Mouse (Mus musculus) cerebellum, postnatal 36 days (tissue): ENCODE measurements around the gene C2cd4c.

Experiments
- DNase-seq, 2 experiments: peaks; one replicate each; pipeline ENCODE4 v3.0.0; 2021 to 2022; ENCODE audit warnings: mixed read lengths in 2 of 2

C2cd4c gene

DNA sequence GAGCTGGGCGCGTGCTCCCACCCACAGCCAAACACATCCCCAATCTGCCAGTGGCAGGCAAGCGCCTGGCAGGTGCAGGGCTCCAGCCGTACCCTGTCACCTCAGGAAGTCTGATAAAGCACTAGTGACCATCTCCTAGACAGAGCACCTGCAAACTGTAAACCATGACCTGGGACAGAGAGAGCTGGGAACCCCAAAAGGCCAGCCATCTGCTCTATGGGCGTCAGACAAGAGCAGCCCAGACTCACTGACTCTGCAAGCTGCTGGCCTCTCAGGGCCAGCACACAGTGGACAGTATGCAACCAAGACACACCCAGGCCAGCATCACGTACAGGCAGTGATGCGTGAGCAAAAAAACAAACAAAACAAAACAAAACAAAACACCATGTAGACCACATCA lies 34.9 kb downstream of the C2cd4c start:
- DNase-seq: no peak

DNA sequence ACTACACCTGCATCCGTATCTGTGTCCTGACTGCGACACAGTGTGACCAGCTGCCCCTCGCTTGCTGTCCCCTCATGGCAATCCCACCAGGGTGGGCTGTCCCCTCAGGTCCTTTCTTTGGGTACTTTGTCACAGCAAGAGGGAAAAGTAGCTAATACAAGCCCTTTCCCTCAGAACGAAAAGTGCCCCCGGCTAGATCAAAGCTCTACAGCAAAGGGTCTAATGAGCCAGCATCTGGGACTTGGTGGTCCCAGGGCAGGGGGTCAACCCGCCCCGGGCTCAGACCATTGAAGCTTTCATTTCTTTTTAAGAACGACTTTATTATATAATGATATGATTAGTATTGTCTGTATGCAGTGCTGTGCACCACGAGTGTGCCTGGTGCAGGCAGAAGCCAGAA lies 35.5 kb downstream of the C2cd4c start:
- no peak for DNase-seq

DNA sequence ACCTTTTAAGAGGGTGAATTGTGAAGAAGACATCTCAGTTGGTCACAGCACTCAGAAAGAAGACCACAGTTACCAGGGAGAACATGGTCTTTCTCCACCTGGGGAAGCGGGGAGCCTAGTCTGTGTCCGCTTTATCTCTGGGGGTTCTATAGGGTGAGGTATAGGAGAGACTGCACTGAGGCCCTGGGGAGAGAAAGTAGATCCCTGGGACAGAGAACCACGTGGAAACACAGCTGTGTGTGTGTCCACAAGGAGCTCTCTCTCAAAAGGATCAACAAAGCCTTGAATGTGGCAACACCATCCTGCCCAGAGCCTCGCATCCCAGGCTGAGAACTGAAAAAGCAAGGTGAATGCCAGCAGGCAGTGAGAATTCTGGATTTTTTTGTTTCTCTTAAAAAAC lies 36.4 kb downstream of the C2cd4c start:
- DNase-seq: no peak

DNA sequence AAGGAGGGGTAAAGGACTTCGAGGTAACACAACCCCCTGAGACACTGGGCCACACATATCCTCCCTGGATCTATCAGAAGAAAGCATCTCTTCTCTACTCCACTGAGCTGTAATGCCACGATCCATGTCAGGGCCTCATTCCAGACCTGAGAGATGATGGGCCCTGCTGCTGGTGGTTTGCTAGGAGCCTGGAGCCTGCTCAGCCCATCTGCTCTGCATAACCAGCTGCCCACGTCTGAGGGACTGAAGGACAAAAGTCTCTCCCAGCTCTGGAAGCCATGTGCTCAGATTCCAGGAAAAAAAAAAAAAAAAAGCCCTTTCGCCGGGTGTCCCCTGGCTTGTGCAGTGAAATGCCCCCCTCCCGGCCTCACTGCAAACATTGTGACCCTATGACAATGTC lies 38.1 kb downstream of the C2cd4c start:
- no peak for DNase-seq

DNA sequence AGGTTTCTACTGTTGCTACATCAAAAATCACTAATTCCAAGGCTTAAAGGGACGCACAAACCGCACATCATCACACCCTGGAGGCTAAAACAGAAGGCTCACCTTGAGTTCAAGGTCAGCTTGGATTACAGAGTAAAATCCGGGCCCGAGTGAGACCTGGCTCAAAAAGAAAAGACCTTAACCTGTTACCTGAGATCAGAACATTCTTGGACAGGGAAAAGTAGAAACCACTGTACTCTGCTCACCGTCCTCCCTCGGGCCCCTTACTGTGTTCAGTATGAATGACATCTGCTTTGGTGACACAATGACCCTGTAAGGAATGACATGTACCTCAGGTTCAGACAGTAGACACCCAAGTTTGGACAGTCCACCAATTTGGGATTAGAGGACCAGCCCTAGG lies 39.0 kb downstream of the C2cd4c start:
- DNase-seq: no peak

DNA sequence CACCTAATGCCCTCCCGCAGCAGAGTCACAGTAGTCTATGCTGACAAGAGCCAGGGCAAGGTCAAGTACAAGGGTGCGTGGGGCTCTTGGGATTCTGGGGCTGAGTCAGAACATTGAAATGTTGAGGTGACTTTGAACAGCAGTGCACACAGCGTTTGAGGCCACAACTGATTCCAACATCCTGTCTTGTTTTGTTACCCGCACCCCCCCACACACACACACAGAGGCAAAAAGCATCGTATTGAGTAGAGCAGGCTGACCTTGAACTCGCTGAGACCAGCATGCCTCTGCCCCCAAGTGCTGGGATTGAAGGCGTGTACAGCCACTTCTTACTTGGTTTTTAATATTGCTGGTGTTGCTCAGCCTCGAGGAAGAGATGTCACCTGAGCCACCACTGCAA lies 39.5 kb downstream of the C2cd4c start:
- no peak for DNase-seq

DNA sequence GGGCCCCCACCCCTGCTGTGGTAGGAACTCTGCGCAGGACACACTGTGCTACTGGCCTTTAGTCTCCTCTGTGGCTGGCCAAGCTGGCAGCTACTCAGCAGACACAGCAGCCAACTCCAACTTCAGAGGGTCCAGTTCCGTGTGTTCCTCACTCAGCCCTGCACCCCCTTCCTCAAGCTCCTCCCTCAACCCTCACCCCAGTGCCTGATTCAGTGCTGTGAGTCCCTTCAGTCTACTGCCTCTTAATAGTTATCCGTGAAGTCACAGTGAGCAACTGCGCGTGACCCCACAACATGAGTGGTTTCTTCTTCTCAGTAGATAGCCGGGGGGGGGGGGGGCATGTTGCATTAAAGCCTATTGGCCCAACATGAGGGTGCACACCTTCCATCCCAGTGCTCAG lies 40.2 kb downstream of the C2cd4c start:
- no peak for DNase-seq

DNA sequence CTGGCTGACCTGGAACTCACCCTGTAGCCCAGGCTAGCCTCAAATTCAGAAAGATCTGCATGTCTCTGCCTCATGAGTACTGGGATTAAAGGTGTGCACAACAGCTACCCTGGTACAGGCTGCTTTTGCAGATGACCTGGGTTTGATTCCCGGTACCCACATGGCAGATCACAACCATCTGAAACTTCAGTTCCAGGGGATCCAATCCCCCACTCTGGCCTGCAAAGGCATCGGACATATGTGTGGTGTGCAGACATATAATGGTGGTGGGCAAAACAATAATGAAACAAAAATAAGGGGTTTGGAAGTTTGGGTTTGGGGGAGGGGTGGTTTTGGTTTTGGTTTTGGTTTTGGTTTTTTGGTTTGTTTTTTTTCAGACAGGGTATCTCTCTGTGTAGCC lies 42.5 kb downstream of the C2cd4c start:
- DNase-seq: no peak

DNA sequence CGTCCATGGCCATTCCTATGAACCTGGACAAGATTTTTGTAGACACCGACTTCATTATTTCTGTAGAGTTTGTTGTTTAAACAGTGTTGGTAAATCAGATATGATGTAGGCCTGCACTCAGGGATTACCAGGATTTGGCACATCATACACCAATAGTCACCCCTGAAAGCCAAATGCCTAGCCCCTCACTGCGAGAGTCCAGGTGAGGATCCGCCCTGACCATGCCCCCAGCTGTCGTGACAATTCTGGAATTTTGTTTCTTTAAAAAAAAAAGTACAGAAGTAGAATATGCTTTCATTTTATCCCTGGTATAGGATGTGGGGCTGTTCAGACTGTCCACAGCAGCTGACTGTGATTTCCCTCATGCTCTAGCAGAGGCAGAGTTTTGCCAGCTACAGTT lies 43.9 kb downstream of the C2cd4c start:
- DNase-seq: no peak

DNA sequence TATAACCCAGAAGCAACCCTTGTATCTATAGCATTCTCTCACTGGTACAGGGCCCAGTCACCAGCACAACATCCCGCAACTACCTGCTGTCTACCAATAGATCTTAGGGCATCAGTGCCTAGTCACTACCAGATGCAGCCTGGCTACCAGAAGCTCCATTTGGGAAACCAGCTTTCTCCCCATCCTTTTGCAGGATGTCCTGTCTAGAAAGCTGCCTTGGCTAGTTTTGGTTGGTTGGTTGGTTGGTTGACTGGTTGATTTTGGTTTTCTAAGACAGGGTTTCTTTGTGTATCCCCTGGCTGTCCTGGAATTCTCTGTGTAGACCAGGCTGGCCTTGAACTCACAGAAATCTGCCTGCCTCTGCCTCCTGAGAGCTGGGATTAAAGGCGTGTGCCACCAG lies 54.1 kb downstream of the C2cd4c start:
- DNase-seq: no peak

DNA sequence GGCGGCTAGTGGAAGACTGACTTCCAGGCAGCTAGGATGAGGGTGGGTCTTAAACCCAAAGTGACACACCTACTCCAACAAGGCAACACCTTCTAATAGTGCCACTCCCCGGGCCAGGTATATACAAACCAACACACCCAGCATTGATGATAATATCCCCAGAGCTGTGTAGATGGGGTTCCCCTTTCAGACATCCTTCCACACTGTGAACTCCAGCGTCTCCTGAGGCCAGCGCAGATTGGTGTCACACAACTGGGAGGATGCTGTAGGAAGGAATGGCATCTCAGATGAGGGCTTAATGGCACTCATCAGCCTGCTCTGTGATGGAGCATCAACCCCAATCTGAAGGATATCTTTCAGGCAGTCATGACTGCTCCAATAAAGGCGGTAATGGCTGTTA lies 56.3 kb downstream of the C2cd4c start:
- DNase-seq: no peak

DNA sequence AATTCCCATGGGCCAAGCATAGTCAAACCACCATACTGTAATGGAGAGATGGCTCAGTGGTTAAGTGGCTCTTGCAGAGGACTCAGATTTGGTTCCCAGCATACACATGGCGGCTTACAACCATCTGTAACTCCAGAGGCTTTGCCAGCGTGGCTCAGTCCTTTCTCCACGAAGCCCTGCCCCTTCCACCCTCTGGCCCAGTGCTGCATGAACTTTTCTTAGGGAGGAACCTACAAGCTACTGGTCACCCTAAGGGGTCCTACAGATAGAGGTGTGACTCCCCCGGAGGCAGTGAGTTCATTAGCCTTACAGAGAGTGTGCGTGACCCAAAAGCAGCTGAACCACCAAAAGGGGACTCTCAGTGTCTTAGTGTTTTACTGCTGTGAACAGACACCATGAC lies 56.9 kb downstream of the C2cd4c start:
- no peak for DNase-seq
